Mouse (Mus musculus) right cerebral cortex, postnatal 36 days (tissue): ENCODE measurements around the gene Cib1.

Experiments used
- DNase-seq, 2 experiments: peaks; one replicate each; pipeline ENCODE4 v3.0.0; 2022; ENCODE audit warnings: low spot score in 2 of 2, mixed read lengths in 1 of 2

Gene Cib1

GRCm38 (mm10) chr7:80184968-80185367, 47.6 kb downstream of the Cib1 start:
- no peak for DNase-seq

- no peak for DNase-seq
These were observed 48.1 kb downstream of the Cib1 start for GRCm38 (mm10) chr7:80184551-80184950.

GRCm38 (mm10) chr7:80183969-80184368, 48.6 kb downstream of the Cib1 start:
- DNase-seq: no peak

GRCm38 (mm10) chr7:80183466-80183865, 49.1 kb downstream of the Cib1 start:
- no peak for DNase-seq

GRCm38 (mm10) chr7:80182139-80182538, 50.5 kb downstream of the Cib1 start:
- no peak for DNase-seq

GRCm38 (mm10) chr7:80181078-80181477, 51.5 kb downstream of the Cib1 start:
- DNase-seq: no peak

- no peak for DNase-seq
These were observed 52.4 kb downstream of the Cib1 start for GRCm38 (mm10) chr7:80180202-80180601.

GRCm38 (mm10) chr7:80179790-80180189, 52.8 kb downstream of the Cib1 start:
- DNase-seq: no peak

- no peak for DNase-seq
These were observed 53.3 kb downstream of the Cib1 start for GRCm38 (mm10) chr7:80179327-80179726.

GRCm38 (mm10) chr7:80178037-80178729, 54.4 kb downstream of the Cib1 start:
- no peak for DNase-seq

GRCm38 (mm10) chr7:80177438-80177837, 55.2 kb downstream of the Cib1 start:
- no peak for DNase-seq
